Mouse (Mus musculus): ENCODE data around the gene Gprc5d.

DNA sequence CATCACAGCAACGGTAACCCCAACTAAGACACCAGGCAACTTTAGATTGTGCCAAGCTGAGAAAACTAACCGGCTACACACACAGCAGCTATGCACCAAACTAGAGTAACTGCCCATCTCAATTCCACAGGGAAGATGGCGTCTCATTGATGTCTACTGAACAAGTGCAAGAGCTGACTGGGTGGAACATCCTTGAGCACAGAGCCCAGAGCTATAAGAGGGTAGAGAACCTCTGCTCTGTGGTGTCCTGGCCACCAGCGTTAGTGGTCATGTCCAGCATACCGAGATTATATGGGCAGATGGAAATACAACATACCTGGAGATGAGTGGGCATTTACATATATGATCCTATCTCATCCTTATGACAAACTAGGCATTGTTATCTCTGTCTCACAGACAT lies 25.1 kb upstream of the Gprc5d start:
- TF ChIP-seq CTCF (IDR thresholded peaks at IDR 0.05; ENCODE audit: low read depth, low read length) (no peak), TAL1 (conservative IDR thresholded peaks at IDR 0.05; ENCODE audit: low read depth, low read length) (no peak), GATA1 (IDR thresholded peaks at IDR 0.05; ENCODE audit: borderline replicate concordance, low read length) (no peak), POLR2AphosphoS5 (IDR thresholded peaks at IDR 0.05; ENCODE audit: insufficient replicate concordance, low read depth, low read length) (no peak), GATA2 (IDR thresholded peaks at IDR 0.05; ENCODE audit: borderline replicate concordance, low read depth, low read length) (no peak)

Data from G1E (cell line).